Mouse (Mus musculus) bone marrow, adult 2 months (tissue): Measurements from ENCODE around the gene Pabpn1l. TPM values are rescaled to one million over a fixed set of nuclear protein-coding genes. Genes with fewer than 3 reads are reported as not detected.

Experiments used
- H3K27ac ChIP-seq: fragments of 200-500 bp; 2 replicates; pipeline ENCODE4 v1.5.1; 2012; ENCODE audit warnings: low read depth, mild to moderate bottlenecking, control low read depth, inconsistent platforms, low read length; ENCODE audit not compliant: control insufficient read depth, poor library complexity, insufficient read depth
- H3K4me1 ChIP-seq: fragments of 200-500 bp; 2 replicates; pipeline ENCODE4 v1.6.1; 2011; ENCODE audit warnings: low read length; ENCODE audit not compliant: control insufficient read depth, insufficient read depth
- H3K4me3 ChIP-seq: fragments of 200-500 bp; replicated peaks from 2 replicates; pipeline ENCODE3; 2011; ENCODE audit warnings: mild to moderate bottlenecking, low read depth, low read length, control low read depth; ENCODE audit not compliant: control insufficient read depth
- CTCF ChIP-seq: fragments of 200-500 bp; IDR thresholded peaks from 2 replicates; pipeline ENCODE4 v1.5.1; 2011; ENCODE audit warnings: low read length, control low read depth; ENCODE audit not compliant: control insufficient read depth, insufficient read depth
- POLR2A ChIP-seq: fragments of 200-500 bp; IDR thresholded peaks from 2 replicates; pipeline ENCODE4 v1.6.1; 2011; ENCODE audit warnings: low read depth, mild to moderate bottlenecking, control low read depth, low read length, borderline replicate concordance; ENCODE audit not compliant: control insufficient read depth
- WGBS: fragments of 180-500 bp; shearing (Covaris S2); methylation state at CpG from one replicate; pipeline ENCODE4 v1.1.7; 2018; 5-methylcytosine and 5-hydroxymethylcytosine counted together
- polyA plus RNA-seq: library from polyadenylated mRNA; stranded (reverse); fragments of >200 nt; gene quantifications from 2 replicates; pipeline ENCODE4 v1.2.4, GENCODE M21; 2011; ENCODE audit warnings: low replicate concordance; ENCODE audit not compliant: missing spikeins, insufficient read depth, insufficient read length

Gene Pabpn1l
- polyA plus RNA-seq, 1 experiment: not detected

DNA sequence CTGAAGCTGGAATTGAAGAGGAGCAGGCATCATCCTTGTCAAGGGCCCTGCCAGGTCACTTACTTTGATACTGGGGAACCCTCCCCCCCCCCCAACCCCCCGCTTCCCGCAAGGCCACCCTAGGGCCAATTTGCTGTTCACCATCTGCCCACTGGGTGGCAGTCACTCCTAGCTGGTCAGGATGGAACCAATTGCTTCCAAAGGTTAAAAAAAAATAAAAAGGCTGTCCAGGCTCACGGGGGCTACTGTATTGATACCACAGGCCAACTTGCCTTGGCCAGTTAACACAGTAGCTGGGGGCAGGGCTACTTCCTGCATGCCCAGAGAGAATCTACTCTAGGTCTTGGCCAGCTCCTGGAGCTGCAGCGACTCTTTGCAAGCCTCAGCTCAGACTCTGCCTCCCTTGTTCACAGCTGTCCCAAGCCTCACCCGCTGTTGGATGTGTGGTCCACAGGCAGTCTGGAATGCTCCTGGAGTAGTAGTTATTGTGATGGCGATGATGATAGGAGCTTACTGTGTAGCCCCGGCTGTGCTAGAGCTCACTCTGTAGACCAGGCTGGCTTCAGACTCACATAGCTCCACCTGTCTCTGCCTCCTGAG lies 4.5 kb downstream of the Pabpn1l start:
- WGBS: 46% methylated on average over 5 of the region's 7 CpGs
- Histone ChIP-seq H3K27ac (0 out of 2 replicates have a peak overlapping the region, but pooled peaks have one; percentile 1), H3K4me1 (no peaks in the 10 kb centered on the region; the same call in 1 of the 2 replicates), H3K4me3 (no peak overlapping the region)
- TF ChIP-seq POLR2A (no peak), CTCF (peak; percentile 79)

- TF ChIP-seq CTCF (no peak), POLR2A (no peak)
- Histone ChIP-seq H3K4me3 (no peak overlapping the region), H3K4me1 (peaks cover 5% of the 10 kb centered on the region), H3K27ac (no peak overlapping the region)
- 69% methylated on average over 9 of the region's 9 CpGs for WGBS
Observed at GRCm38 (mm10) chr8:122616181-122616905, 6.2 kb downstream of the Pabpn1l start.

DNA sequence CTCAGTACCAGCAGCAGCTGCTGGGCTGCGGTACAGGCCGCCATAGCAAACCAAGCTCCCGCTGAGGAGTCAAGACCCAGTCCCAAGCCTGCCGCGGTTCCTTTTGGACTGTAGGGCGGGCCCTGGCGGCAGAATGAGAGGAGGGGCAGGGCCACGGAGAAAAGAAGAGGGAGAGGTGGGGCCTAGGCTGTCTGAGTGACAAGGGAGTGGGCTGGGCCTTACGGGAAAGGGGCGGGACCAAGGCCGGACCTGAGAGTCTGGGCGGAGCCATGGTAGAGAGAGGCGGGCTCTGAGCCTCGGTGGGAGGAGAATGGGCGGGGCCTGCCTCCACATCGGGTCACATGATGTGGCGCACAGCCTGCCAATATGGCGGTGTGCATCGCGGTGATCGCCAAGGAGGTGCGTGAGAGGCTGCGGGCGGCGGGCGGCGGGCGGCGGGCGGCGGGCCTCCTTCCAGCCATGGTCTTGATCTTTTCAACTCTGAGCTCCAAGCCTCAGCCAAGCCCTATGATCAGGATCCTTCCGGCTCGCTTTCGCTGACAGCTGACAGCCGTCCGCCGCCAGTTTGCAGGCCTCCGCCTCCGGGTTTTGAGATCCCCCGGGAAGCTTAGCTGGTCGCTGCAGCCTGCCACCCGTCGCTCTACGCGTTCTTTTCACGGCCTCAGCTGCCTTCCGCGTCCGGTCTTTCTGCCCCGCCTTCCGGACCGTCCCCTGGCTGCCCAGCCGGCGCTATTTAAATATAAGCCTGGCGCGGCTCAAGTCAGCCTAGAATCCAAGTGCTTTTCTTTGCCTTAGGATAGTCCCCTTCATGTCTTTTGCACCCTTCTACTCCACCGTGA lies 11.0 kb downstream of the Pabpn1l start, which contains the start of the genes Galns and Trappc2l:
Galns (minus strand) TSS at position 169 of the 839 bp plus-strand sequence.
Trappc2l (plus strand) TSS at position 346 of the 839 bp plus-strand sequence.
- H3K27ac ChIP-seq: peak within 1 kb of the TSS; percentile 97
- peak within 1 kb of the TSS; percentile 87 for H3K4me3 ChIP-seq
- under 1% methylated on average over 56 of the region's 57 CpGs for WGBS
- TF ChIP-seq CTCF (peak; percentile 31; the same call in 1 of the 2 replicates), POLR2A (peak; percentile 80; the same call in 1 of the 2 replicates)
- H3K4me1 ChIP-seq: peaks cover 6% of the 10 kb centered on the region

DNA sequence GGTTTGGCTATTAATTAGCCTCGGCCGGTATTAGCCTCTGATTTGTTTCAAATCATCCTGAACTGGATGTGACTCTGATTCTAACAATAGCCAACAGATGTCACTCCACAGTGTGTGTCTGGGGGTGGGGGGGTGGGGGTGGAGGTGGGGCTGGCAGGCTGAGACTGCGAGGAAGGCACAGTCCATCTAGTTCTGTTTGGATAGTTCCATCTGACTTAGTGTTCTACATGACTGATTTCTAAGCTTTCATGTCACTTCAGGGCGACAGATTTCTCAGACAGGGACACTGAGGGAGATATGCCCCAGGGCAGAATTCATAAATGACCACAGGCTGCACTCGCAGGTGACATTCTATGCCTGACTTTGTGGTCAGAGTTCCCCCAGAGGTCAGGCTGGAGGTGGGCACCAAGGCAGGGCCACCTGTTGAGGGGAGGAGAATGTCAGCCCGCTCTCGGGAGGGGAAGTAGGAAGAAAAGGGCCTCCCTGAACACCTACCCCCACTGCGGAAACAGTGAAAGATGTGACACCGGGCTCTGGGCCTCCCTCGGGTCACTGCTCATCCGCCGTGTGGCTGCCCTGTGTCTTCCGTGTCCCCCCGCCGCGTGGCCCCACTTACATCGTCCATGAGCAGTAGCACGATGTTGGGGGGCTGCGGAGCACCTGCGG lies 11.8 kb downstream of the Pabpn1l start:
- peaks cover 6% of the 10 kb centered on the region for H3K4me1 ChIP-seq
- TF ChIP-seq CTCF (no peak), POLR2A (no peak)
- whole genome bisulfite sequencing: 3% methylated on average over 20 of the region's 20 CpGs
- peak overlapping the region; percentile 97 for H3K27ac ChIP-seq
- peak overlapping the region; percentile 87 for H3K4me3 ChIP-seq

GRCm38 (mm10) chr8:122610209-122610608 lies 12.3 kb downstream of the Pabpn1l start:
- no peak for TF ChIP-seq CTCF
- no peak for TF ChIP-seq POLR2A
- WGBS: 59% methylated on average over 4 of the region's 4 CpGs
- Histone ChIP-seq H3K4me1 (peaks cover 6% of the 10 kb centered on the region), H3K27ac (no peak overlapping the region), H3K4me3 (peak overlapping the region; percentile 30)

GRCm38 (mm10) chr8:122606810-122607209 lies 15.7 kb downstream of the Pabpn1l start:
- no peak overlapping the region for H3K27ac ChIP-seq
- 68% methylated on average over 11 of the region's 12 CpGs for whole genome bisulfite sequencing
- TF ChIP-seq POLR2A: no peak
- TF ChIP-seq CTCF: no peak
- no peak overlapping the region for H3K4me3 ChIP-seq
- H3K4me1 ChIP-seq: peaks cover 1% of the 10 kb centered on the region; the same call in 1 of the 2 replicates

- TF ChIP-seq POLR2A (no peak), CTCF (no peak)
- Histone ChIP-seq H3K27ac (peak overlapping the region; percentile 42), H3K4me3 (no peak overlapping the region), H3K4me1 (peaks cover 1% of the 10 kb centered on the region; the same call in 1 of the 2 replicates)
- WGBS: 52% methylated on average over 4 of the region's 4 CpGs
Observed at GRCm38 (mm10) chr8:122605367-122605766, 17.2 kb downstream of the Pabpn1l start.

GRCm38 (mm10) chr8:122604640-122605039 lies 17.9 kb downstream of the Pabpn1l start:
- H3K4me3 ChIP-seq: no peak overlapping the region
- 29% methylated on average over 1 of the region's 1 CpGs for WGBS
- H3K4me1 ChIP-seq: peaks cover 1% of the 10 kb centered on the region; the same call in 1 of the 2 replicates
- peak overlapping the region; percentile 42; the same call in 1 of the 2 replicates for H3K27ac ChIP-seq
- no peak for TF ChIP-seq CTCF
- TF ChIP-seq POLR2A: no peak
